Mouse (Mus musculus) adrenal gland, adult 8-10 months (tissue): ENCODE measurements at regions not wholly inside any gene's neighbourhood (a gene's known extent, or its start where the extent isn't known, plus 50 kb on each side); places are given as distances from the start of the nearest gene placed in this dataset.
"Not testable (repeated sequence)": the region's sequence is repeated elsewhere in the genome, so short reads cannot be mapped to it uniquely, and the experiment has no call there.

Experiments used
- DNase-seq: peaks from one replicate; pipeline ENCODE4 v3.0.0; 2022

- DNase-seq, result no peak
Observed at GRCm38 (mm10) chr8:31518903-31519302, 1909.6 kb upstream of the 5930422O12Rik start.

DNA sequence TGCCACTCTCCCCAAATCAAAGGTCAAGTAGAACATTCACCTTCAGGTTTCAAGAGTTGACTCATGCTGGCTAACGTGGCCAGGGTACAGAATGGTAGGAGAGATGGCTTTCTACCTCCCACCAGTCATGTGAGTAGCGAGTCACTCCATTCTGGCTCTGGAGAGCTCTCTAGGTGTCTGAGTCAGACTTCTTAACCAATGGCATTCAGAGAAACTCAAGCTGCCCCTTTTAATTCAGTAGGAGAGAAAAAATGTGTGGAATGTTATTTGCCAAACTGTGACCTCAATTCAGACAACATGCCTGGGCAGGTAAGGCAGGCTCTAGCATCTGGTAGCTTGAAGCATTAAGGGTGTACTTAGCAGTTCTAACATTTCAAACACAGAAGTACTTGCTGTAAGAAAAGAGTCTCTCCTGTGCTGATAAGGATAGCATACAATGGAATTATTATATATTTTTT lies 1907.5 kb upstream of the 5930422O12Rik start:
- DNase-seq, result no peak

DNA sequence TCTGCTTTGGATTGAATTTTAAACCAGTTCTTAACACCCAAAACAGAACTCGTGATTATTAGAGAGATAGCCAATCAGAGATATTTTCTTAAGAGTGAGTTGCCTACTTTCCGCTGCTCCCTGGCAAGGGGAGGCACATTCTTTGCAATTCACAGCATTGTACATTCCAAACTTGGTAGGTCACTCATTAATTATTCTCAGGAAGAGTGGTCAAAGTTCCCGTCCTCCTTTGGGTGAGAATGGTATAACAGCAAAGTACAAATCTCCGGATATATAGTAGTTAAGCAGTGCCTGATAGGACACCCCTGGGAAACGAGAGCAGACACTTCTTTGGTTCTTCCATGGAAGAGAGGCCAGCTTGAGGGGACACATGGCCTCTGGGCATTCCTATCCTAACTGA lies 1903.4 kb upstream of the 5930422O12Rik start:
- no peak for DNase-seq

DNA sequence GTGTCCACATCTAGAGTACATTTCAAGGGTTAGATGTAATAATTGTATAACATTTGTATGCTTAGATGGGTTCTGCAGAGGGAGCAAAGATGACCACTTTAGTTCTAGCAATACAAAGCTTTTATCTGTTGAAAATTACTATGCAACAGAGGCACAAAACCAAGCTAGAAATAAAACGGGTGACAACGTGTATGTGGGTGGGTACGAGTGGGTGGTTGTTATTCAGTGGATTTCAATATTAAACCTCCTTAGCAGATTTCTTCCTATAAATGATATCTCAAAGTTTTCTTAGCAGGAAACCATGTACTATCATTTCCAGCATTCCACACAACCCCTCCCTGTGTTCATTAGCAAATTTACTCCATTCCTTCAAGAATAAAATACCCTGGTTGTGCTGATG lies 1889.3 kb upstream of the 5930422O12Rik start:
- DNase-seq, result no peak

DNA sequence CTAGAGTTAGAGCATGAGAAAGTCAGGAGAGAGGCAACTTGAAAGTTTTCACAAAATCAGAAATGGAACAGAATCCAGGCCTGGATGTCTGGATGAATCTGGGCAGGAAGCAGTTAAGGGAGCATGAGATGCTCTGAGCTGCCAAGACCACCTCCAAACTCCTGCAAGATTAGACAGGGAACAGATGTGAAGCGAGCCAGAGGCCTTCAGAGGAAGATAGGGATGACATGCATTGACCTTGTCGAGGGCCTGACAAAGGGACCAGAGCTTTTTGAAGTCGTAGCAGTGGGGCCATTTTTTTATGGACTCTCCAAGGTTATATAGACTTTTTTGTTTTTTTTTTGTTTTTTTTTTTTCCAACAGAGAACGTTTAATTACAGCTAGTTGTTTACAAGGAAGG lies 1886.9 kb upstream of the 5930422O12Rik start:
- peak; percentile 61 for DNase-seq

- no peak for DNase-seq
Observed at GRCm38 (mm10) chr8:31574136-31574535, 1854.4 kb upstream of the 5930422O12Rik start.

DNA sequence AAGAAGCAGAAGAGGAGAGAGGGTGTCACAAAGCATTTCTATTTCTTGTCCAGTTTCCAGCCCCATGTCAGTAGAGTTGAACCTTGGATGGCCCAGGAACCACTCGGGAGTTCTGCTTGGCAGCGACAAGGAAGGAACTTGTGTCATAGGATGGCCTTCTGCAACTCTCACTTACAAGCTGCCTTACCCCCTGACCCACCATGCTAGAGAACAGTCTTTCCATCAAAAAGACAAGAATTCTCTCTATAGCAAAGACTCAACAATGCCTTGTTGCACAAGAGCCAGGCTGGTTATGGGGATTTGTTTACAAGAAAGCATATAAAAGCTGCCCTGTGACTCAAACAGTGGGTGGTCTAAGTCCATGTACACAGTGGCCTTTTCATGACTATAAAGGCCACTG lies 1852.4 kb upstream of the 5930422O12Rik start:
- DNase-seq, result no peak

- DNase-seq, result no peak
Observed at GRCm38 (mm10) chr8:31584661-31585060, 1843.8 kb upstream of the 5930422O12Rik start.

GRCm38 (mm10) chr8:31599536-31599935 lies 1829.0 kb upstream of the 5930422O12Rik start:
- DNase-seq, result no peak

GRCm38 (mm10) chr8:31600979-31601378 lies 1827.5 kb upstream of the 5930422O12Rik start:
- DNase-seq, result no peak

DNA sequence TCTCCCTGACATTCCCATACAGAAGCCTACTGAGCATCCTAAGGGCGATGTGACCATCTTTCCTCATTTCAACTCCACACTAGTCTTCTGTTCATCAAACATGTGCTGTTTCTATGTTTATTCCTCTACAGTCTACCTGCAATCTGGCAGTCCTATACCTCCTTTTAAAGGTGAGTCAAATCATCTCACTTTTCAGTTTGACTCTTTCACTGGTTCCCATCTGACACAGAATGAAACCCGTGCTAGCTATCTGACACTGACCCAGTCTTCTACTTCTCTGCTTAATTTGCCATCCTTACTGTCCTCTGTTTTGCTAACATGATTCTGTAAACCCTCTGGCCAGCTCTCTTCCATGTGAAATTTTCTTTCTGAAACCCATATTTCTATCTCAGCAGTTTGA lies 1812.0 kb upstream of the 5930422O12Rik start:
- DNase-seq, result no peak

DNA sequence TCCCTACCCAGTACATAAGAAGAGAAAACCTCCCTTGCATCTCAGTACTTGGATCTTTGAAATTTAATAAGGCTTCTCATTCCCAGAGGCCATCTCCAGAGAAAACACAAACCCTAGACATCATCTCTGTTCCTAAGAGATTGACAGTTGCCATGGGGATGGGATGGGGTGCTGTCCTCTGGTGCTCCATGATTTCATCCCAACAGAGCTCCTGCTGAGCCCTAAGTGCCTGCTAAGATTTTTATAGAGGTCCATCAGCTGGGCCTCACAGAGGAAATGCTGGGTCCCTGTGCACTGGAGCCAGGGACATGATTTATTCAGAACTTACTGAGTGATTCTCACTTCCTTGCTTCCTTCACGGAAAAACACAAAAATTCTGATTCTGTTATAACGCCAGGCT lies 1800.8 kb upstream of the 5930422O12Rik start:
- DNase-seq, result no peak

GRCm38 (mm10) chr8:31628146-31628545 lies 1800.4 kb upstream of the 5930422O12Rik start:
- DNase-seq, result no peak

DNA sequence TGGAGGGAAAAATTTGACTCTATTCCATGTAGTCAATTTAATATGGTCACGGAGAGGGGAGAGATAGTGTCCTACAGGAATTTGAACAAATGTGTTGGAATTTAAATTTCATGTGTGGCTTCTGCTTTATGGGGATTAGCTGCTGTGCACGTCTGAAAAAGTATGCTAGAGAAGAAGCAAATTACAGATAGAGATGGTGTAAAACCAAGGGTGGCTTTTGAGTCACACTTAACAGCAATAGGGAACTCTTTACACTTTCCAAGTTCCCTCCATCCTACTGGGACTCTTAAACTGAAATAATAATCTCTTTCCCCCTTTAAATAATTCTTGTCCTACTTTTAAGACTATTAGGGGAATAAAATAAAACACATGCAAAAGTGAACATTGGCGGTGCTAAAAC lies 1790.1 kb upstream of the 5930422O12Rik start:
- no peak for DNase-seq

DNA sequence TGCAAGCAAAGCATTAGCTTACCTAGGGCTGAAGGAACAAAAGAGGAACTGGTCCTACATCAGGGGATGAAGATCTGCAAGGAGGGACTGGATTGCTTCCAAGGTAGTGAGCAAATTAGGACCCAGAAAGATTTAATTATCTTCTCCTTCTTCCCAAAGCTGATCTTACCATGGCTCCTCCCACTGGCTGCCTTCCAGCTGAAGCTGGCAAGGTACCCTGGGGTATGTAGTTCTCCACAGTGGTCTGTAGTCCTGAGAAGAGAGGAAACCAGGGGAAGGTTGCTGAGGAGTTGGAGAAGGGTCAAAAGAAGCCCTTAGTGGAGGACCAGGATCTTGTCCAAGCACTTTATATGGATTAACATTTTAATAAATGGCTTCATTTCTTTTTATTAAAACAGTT lies 1764.8 kb upstream of the 5930422O12Rik start:
- no peak for DNase-seq

- no peak for DNase-seq
Observed at GRCm38 (mm10) chr8:31665485-31665884, 1763.0 kb upstream of the 5930422O12Rik start.

DNA sequence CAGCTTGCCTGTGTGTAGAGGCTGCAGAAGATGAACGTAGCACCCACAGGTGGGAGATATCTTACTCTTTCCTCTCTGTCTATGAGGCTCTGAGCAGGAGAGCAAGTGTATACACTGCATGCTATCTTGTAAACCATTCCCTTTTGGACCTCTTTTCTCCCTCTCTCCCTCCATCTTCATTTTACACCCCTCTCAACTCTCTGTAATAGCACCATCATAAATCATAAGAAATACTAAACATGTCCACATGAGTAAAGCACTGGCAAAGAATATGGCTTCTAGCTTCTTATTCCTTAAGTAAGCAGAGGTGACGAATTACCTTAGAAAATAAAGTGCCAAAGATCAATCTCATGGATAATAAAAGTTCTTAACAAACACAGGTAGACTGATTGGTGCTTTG lies 1724.3 kb upstream of the 5930422O12Rik start:
- DNase-seq, result no peak

DNA sequence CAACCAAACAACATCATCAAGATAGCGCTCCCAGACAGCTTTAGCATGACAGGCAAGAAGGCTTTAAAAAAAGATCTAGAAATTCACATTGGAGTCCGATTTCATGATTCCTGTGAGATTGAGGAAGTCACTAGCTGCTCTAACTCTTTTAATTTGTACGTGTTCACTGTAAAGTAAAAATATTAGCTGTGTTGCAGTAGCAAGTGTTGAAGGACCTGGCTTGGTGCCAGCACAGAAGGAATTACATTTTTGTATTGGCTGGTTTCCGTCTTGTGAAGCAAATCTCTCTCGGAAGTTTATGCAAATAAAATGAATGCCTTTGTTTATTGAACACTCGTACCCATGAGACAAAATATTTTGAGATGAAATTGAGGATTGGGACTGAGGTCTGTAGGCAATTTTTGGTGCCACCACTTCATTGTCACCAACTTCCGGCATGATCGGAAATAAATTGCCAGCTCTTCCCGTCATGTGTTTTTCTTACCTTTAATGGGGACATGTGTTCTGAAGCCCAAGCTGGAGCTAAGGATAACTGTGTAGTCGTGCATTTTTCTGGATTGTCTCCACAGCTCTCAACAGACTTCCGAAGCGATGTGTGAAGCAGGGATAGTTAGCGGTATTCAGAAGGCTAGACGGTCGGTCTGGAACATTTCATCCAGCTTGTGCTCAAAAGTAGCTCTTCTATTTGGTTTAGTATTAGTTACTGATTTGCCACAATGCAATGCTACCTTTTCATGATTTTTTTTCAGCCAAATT lies 1715.0 kb upstream of the 5930422O12Rik start:
- no peak for DNase-seq

- no peak for DNase-seq
Observed at GRCm38 (mm10) chr8:31714077-31714458, 1714.4 kb upstream of the 5930422O12Rik start.

- DNase-seq, result no peak
Observed at GRCm38 (mm10) chr8:31720021-31720420, 1708.5 kb upstream of the 5930422O12Rik start.

DNA sequence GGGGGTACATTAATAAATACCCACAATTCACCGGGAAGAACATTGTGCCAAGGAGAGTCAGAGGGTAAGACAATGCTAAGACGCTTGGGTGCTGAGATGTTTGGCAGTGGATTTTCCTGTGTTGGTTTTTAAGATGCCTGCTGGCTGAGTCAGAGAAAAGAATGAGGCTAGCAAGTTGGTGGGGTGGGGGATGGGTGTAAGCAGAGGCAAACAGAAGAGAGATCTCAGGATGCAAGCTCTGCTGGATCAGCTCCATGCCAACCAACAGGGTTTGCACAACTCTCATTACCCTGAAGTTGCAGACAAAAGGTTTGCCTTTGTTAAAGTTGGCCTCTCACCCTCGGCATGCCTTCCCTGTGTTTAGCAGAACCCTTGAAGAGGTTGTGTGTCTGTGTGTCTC lies 1707.9 kb upstream of the 5930422O12Rik start:
- peak; percentile 7 for DNase-seq

DNA sequence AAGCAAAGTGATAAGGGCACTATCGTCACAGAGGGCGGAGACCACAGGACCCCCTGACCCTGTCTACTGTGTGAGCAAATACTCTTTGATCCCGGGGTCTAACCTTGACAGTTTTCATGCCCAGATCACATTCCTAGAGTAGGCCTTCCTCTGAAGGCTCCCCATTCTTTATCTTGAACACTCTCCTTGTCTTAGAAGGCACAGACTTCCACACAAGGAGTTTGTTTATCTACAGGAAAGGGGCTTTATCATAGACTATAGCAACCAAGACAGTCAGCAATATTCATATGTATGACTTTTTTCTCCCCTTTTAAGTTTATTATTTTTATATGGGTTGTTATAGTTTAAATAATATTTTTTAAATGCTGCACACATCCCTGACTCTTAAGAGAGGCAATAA lies 1703.1 kb upstream of the 5930422O12Rik start:
- no peak for DNase-seq

GRCm38 (mm10) chr8:31735610-31736009 lies 1692.9 kb upstream of the 5930422O12Rik start:
- DNase-seq, result no peak

DNA sequence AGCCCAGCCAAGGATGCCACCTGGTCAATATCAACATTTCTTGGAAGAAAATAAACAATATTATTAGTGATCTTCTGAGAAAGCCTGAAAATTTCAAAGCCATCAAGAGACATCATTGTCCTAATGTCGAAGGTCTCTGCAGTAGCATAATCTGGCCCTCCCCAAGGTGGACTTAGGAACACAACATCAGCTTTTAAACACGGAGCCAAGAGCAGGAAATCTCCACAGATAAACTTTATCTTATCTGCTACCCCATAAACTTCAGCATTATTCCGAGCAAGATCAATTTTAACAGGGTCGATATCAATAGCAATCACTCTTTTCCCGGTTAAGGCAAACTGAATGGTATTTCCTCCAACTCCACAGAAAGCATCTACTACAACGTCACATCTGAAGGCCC lies 1691.2 kb upstream of the 5930422O12Rik start:
- DNase-seq, result not testable (repeated sequence)

- DNase-seq, result no peak
Observed at GRCm38 (mm10) chr8:31746855-31747254, 1681.7 kb upstream of the 5930422O12Rik start.
